Mouse (Mus musculus) heart, adult 11 months (tissue): ENCODE measurements around the gene Zfp110.
A peak's percentile ranks its signal among the peaks of the same experiment; 100 is the strongest.
"Not testable (repeated sequence)": the region's sequence is repeated elsewhere in the genome, so short reads cannot be mapped to it uniquely, and the experiment has no call there.

ENCODE experiments used
- DNase-seq: peaks from one replicate; pipeline ENCODE4 v3.0.0; 2022

Gene Zfp110

DNA sequence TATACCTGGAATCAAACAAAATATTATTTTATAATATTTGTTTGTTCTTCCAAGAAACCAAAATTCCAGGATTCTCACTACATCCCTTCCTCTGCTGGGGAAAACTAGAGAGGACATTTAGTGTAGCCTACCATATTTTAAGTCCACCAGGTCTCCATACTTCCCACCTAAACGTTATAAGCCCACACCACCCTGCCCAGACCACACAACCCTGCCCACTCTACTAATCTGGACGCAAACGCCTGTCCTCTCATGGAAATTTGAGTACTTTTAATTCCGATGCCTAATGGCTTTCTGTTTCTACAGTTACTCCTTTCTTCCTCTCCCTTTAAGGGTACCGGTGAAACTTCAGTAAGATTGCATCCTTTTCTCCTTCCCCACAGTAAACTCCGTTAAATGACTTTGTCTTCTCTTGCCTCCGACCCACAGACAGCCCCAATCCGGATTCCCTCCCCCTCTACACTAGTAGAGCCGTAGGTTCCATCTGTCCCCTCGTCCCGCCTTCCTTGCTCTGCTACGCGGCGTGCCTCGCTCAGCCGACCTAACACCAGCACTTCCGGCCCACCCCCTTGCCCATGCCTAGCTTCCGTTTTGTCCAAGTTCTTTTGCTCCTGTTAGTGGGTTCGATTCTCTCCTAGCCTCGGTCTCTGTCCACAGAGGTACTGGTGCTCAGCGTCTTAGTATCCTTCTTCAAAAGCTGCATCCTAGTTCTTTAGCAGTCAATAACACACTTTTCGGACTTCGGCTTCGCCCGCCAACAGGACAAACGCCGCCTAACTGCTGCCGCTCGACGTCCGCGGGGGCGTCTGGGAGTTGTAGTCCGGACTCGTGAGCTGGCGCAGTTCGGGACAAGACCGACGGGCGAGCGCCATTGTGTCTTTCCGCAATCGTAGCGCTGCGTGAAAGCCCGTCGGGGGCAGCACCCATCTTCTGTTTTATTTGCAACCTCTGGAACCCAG lies at the start of gene Zfp110:
Zfp110 (plus strand) TSS at position 600 of the 959 bp plus-strand sequence.
- peak; percentile 99 for DNase-seq

DNA sequence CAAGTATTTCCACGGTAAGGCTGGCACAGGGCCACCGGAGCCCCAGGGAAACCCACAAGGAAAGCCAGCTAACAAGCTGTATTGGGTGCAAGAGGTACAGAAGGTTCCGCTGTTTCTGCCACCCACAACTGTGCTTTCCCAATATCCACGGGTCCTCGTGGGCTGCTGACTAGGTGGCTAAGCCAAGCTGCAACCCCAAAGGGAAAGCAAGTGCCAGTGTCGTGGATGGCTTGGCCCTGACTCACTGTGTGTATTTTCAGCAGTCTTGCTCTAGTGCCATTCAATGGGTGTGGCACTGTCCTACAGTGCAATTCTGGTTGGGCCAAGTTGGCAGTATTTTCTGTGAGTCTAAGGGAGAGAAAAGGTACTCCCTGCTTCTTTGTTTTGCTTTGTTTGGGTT lies 47.2 kb upstream of the Zfp110 start:
- DNase-seq: peak; percentile 51

DNA sequence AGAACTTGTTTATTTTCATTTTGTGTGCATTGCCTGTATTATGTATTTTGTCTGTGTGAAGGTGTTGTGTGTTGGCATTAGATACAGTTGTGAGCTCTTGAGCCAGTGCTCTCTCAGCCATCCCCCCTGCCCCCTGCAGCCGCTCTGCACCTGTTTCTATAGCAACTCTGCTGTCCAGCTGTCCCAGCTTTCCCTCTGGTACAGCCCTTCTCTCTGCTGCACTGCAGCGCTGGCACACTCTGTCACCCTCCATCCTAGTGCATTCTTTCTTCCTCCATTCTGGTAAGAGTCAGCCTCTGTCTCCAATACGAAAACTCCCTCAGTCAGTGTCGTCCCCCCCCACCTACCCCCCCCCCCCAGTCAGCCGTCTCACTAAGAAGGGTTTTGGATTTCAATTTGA lies 46.5 kb upstream of the Zfp110 start:
- peak; percentile 5 for DNase-seq

DNA sequence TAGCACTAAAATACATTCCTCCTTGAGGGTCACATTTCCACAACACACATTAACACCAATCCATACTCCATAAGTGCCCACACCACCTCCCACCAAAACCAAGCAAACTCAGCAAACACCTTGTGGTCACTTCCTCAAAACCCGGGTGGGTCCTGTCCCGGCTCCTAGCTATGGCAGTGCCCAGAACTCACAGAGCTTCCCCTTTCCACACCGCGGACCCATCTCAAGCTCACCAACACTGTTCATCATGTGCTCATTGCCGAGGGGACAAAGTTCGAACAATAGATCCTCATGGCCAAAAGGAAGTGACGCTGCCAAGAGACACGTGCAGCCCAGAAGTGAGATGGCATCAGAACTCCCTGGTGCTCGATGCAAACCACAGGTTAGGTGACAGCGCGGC lies 41.9 kb upstream of the Zfp110 start:
- DNase-seq: peak; percentile 75

DNA sequence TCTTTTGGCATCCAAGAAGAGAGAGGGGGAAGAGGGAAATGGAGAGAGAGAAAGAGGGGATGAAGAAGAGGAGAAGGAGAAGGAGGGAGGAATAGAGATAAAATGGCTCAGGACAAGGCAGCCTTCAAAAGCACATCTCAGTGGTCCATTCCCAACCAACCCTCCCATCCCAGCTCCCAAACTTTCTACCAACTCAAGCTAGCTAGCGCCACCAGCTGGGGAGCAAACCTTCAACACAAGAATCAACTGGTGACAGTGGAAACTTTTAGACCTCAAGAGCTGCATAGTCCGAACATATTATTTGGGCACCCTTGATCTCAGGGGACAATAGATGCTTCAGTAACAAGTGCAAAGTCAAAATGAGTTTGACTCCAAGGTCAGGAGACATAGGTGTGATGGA lies 36.6 kb upstream of the Zfp110 start:
- DNase-seq: no peak

DNA sequence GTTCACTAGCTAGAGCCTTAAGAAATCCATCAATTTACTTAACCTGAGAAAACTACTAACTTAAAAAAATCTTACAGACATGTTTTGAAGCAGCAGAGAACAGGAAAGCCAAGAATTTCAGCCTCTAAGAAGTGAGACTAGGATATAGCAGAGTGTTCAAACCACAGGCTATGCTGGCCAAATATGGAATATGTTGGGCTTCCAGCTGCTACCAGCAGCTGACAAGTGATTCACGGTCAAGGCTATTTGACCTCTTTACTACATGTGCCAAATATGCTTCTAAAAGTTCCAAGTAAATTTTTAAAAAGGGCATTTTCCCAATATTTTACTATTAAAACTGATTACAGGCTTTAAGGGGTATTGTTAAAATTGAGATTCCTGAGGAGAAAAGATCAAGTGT lies 35.0 kb upstream of the Zfp110 start:
- peak; percentile 28 for DNase-seq

DNA sequence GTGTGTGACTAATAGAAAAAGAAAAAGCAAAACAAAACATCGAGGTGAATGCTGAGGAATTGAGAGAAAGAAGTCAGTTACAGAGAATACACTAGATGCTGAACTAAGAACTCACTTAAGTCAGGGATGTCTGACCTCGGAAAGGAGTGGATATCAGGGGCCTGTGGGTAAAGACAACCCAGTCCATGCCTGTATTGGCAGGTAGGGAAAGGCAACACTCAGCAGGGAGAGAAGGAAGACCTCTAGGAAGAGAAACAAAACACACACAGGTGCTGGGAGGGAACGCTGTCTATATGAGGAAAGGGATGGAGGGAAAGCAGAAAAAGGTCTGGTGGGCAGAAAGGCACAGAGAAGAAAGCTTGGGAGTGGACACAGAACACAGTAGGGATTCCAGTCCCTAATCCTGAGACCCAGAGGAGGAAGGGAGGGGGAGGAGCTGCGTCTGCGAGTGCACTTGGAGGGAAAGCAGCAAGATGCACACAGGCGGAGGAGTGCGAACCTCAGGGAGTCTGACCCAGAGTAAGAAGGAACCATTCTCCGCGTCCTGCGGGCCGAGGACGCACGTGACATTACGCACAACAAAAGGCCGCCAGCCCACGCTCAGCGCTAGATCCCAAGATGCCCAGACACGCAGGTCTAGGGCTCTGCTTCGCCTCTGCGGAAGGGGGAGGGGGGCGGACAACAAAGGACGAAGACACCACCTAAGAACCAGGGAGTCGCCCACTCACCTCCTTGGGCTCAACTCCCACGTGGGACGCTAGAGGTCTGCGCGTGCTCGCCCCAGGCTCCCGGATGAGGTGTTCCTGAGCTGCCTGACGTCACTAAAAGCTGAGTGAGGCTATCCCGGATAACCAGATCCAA lies 31.5 kb upstream of the Zfp110 start, which contains the start of gene Zscan18:
Zscan18 (minus strand) TSS at position 770 of the 861 bp plus-strand sequence.
- peak; percentile 98 for DNase-seq

DNA sequence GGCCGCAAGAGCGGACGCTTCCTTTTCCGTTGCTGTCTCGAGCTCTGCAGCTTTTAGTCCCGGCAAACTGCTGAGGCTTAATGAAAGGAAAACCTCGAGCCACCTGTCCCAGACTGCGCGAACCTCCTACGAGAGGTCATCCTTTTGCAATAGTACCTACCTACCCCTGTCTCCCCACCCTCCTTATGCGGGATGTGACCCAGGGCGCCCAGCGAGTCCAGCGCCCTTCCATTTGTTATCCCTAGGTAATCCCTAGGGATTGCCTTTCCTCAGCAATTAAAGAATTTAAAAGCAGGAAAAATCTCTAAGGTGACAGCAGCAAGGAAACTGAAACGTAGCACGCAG lies 30.9 kb upstream of the Zfp110 start:
- no peak for DNase-seq

DNA sequence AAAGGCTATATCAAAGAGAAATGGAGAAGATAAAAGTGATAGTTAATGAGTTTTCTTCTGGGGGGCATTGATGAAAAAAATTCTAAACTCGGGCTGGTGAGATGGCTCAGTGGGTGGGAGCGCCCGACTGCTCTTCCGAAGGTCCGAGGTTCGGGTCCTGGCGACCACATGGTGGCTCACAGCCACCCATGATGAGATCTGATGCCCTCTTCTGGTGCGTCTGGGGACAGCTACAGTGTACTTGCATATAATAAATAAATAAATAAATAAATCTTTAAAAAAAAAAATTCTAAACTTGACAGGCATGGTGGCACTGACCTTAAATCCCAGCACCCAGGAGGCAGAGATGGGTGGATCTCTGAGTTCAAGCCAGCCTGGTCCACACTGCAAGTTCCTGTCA lies 19.0 kb upstream of the Zfp110 start:
- peak; percentile 34 for DNase-seq

DNA sequence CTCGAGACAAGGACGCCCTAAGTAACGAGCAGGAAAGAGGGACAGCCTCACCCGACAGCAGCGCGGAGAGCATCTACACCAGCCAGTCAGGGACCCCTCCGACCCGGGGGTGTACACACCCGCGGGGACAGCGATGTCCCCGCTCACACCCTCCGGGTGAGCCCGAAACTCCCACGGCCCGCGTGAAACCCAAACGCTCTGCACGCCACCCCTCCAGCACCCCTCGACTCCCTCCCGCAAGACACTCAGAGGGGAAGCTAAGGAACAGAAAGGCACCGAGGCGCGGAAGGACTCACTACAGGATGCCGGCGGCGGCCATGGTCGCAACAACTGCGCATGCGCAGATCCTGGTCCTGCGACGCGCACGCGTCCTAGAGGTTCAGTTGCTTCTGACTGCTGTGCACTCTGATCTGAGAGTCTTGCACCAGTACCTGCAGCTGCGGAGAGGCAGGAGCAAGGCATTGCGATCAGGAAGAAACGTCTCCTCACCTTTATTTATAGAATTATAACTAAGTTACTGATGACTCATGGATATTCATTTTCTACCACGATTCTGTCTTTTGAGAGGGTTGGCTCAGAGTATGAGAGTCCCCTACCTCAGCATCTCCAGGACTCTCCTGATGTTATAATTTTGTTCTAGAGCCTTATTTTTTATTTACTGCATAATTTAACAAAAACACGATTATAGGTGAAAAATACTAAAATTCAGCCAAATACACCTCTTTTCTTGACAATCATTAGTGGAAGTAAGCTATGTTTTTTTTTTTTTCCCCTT lies 15.9 kb upstream of the Zfp110 start, which contains the start of gene Zfp329:
Zfp329 (minus strand) TSS at position 338 of the 775 bp plus-strand sequence.
- DNase-seq: peak; percentile 99

DNA sequence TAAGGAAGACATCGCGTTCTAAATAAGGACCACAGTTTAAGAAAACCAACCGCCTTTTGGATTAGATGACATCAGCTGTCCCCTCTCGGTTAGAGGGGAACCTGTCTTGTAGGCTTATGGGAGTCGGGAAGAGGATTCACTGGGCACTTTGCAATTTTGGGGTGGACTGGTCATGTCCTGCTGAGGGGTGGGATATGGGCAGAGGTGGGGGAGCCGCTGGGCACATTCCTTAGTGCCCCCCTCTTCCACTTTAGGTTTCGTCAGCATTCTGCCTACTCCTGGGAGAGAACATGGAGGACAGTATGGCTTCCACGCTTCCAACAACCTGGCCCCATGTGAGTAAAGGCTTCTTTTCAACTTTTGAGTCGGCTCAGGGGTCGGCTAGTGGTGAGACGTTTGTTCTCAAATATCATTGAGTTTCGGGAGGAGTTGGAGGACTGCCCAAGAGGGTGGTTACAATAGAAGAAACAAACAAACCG lies 671 bp downstream of the Zfp110 start:
- DNase-seq: no peak

DNA sequence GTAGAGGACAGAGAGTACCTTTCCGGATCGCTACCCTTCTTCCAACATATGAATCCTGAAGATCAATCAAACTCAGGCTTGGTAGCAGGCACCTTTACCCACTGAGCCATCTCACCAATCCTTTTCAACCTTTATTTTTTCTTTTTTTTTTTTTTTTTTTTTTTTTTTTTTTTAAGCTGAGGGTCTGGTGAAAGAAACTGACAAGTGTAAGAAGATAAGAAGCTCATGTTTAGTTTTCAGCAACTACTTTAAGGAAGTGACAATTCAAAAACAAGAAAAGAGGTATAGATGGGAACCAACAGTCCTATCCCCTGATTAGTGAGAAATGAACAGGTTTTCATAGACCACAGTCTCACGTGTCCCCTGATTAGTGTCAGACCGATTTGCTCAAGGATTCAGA lies 1.2 kb downstream of the Zfp110 start:
- no peak for DNase-seq

DNA sequence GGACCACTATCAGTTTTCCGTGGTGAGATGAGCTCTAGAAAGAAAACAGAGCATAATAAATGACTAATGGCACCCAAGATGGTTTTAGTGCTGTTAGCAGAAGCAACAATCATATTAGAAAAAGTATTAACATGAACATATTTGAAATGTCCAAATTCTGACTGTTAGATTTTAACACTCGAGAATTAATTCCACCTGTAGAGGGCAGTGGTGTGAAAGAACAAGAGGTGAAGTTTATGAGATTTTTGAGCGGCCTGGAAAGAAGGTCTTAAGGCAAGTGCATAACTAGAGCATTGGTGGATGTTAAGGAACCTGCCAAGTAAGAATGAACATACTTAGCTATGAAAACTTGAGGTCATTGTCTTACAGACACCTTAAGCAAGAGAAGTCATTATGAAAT lies 39.7 kb downstream of the Zfp110 start:
- DNase-seq: no peak

DNA sequence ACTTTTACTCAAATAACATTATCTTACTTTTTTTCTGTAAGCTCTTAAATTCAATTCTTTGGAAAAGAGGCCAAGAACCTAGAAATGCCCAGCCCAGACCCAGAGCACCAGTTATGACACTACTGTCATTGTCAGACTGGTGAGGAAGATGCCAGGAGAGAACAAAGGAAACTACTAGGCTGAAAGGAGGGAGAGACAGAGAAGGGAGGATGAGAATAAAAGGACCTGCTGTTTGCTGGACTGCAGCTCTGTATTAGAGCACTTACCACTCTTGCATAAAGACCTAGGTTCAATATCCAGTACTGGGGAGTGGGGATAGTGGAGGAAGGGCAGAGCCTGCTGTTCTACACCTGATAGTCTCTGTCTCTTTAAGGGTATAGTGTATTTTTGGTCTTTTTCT lies 45.5 kb downstream of the Zfp110 start:
- peak; percentile 51 for DNase-seq

DNA sequence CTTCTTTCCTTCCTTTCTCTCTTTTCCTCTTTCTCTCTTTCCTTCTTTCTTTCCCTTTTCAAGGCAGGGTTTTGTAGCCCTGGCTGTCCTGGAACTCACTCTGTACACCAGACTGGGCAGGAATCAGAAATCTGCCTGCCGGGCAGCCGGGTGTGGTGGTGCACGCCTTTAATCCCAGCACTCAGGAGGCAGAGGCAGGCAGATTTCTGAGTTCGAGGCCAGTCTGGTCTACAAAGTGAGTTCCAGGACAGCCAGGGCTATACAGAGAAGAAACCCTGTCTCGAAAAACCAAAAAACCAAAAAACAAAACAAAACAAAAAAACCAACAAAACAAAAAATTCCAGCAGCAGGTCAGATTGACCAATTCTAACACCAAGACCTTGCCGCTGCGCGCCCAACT lies 45.9 kb downstream of the Zfp110 start:
- not testable (repeated sequence) for DNase-seq

DNA sequence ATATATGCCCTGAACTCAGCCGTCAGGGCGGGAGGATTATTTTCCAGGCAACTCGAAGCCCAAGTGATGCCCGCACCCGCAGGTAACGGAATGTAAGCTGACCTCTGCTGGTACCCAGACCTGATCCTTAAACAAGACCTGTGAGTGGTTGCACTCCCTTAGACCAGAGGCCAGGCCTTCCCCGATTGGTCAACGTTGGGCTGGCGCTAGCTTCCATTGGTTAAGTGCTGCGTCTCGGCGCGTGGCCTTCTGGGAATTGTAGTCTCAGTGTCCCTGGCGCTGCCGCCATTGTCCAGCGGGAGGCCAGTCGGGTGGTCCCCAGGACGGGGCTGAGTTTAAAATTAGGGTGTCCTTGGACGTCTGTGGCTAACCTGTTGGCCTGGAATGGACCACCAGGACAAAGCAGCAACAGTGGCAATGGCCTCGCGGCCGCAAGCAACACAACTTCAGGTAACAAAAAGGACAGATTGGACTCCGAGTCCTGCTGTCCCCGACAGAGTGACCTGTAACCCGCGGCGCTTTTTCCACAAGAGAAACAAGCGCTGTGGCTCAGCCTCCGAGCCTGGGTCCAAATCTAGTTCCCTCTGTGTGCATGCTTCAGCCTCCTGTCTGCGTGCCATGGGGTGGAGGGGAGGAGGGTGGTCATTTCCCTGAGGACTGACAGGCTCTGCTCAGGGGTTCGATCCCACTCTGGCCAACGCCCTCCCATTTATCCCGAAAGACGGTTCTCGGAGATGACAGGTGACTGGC lies 46.5 kb downstream of the Zfp110 start, which contains the start of gene Zfp128:
Zfp128 (plus strand) TSS at position 267 of the 750 bp plus-strand sequence.
- peak; percentile 100 for DNase-seq

DNA sequence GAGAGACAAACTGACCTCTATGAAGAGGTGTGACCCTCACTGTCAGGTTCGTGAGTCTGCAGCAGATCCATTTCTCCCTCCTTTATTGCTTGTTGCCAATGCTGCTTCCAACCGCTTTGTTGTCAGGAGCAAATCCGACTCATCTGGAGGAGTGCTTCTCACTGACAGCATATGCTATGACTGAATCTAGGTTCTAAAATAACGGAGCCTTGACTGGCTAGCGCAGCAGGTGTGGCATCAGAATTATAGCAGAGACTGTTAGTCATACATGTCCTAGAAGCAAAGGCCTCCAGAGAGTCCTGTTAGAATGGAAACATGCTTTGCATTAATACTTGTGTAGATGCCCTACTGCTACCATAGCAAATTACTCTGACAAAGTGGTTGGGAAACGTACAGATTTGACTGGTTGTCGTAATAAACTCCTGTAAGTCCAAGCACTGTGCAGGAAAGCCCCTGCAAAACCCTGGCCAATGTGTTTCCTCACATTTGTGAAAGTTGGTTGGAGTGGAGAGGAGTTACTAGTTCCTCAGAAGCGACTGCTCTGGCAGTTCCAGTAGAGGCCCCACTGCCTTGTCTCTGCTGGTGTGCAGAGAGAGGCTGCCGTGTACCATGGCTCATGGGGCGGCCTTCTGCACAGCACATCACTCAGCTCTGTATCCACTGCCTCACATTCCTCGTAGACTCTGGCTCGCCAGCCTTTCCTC lies 52.2 kb downstream of the Zfp110 start:
- peak; percentile 77 for DNase-seq

DNA sequence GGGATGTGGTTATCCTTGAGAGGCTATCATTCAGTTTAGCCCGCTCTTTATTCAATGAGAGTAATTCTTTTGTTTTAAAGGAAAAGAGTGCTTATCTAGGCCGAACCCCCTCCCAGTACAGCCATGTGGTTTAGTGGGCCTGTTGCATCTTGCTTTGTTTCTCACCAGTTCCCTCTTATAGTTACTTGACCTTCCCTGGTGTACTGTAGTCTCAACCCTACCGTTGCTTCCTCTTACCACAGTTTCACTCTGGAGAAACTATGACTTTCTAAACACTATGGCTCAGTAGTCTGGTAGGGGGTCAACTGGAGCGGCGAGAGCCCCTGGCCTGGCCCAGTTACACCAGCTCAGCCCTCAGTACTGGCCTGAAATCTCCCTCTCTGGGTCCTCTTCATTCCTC lies 53.0 kb downstream of the Zfp110 start:
- DNase-seq: peak; percentile 28

DNA sequence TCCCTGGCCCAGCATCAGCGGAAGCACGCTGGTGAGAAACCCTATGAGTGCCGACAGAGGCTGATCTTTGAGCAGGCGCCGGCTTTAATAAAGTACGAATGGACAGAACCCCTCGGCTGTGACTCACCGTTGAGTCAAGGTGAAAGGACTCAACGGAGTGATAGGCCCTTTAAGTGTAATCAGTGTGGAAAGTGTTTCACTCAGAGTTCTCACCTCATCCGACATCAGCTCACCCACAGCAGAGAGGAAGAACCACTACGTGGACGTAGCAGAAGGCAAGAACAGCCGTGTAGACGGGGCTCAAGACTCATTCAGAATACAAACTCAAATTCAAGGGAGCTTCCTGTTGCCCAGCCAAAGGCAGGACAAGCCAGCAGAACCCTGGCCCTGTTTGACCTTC lies 56.4 kb downstream of the Zfp110 start:
- DNase-seq: peak; percentile 79

DNA sequence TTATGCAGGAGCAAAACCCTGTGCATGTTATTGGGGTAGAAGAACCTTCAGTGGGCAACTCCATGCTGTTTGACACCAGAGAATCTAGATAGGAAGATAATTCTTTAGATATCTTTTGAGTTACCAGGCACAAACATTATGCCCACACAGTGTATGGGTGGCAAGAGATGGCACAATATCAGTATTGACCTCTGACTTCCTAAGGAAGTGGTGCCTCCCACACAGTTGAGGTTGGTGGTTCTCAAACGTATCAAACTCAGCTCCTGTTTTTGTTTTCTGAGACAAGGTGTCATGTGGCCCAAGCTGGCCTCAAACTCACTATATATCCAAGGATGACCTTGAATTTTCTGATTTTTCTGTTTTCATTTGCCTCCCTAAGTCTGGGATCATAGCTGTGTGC lies 56.8 kb downstream of the Zfp110 start:
- DNase-seq: no peak
